Mouse (Mus musculus) testis, adult 2 months (tissue): ENCODE results near the gene Aacs. TPM values are rescaled to one million over a fixed set of nuclear protein-coding genes. Genes with fewer than 3 reads are reported as not detected.
A peak's percentile ranks its signal among the peaks of the same experiment; 100 is the strongest.

ENCODE experiments used
- H3K27ac ChIP-seq: fragments of 200-500 bp; 2 replicates; pipeline ENCODE4 v1.5.1; 2012; ENCODE audit warnings: low read depth, low read length; ENCODE audit not compliant: control insufficient read depth, insufficient read depth
- H3K27me3 ChIP-seq: fragments of 200-500 bp; 2 replicates; pipeline ENCODE4 v1.6.1; 2012; ENCODE audit warnings: mild to moderate bottlenecking, low read length, moderate library complexity; ENCODE audit not compliant: control insufficient read depth, insufficient read depth
- H3K36me3 ChIP-seq: fragments of 200-500 bp; 2 replicates; pipeline ENCODE4 v1.6.1; 2012; ENCODE audit warnings: mild to moderate bottlenecking, low read length; ENCODE audit not compliant: control insufficient read depth, insufficient read depth
- H3K4me1 ChIP-seq: fragments of 200-500 bp; 2 replicates; pipeline ENCODE4 v1.6.1; 2012; ENCODE audit warnings: low read length; ENCODE audit not compliant: control insufficient read depth, insufficient read depth
- H3K4me3 ChIP-seq: fragments of 200-500 bp; 2 replicates; pipeline ENCODE4 v1.5.1; 2012; ENCODE audit warnings: low read depth, mild to moderate bottlenecking, low read length, moderate library complexity, mixed read lengths; ENCODE audit not compliant: control insufficient read depth
- CTCF ChIP-seq: fragments of 200-500 bp; IDR thresholded peaks from 2 replicates; pipeline ENCODE4 v1.5.1; 2012; ENCODE audit warnings: low read depth, mild to moderate bottlenecking, inconsistent platforms, low read length, moderate library complexity; ENCODE audit not compliant: control insufficient read depth, insufficient read depth, insufficient replicate concordance
- POLR2A ChIP-seq: fragments of 200-500 bp; IDR thresholded peaks from 2 replicates; pipeline ENCODE4 v1.6.1; 2012; ENCODE audit warnings: low read depth, mild to moderate bottlenecking, inconsistent platforms, low read length, moderate library complexity; ENCODE audit not compliant: control insufficient read depth
- polyA plus RNA-seq: library from polyadenylated mRNA; depleted of rRNA; stranded (reverse); fragments of >200 nt; gene quantifications from 2 replicates; pipeline ENCODE4 v1.2.3, GENCODE M21; 2012

The Aacs gene
- polyA plus RNA-seq, 1 experiment: 90.7 TPM

- TF ChIP-seq POLR2A: no peak
- no peak for TF ChIP-seq CTCF
- Histone ChIP-seq H3K4me1 (peaks cover 14% of the 10 kb centered on the region), H3K27ac (no peak overlapping the region), H3K4me3 (no peak overlapping the region), H3K36me3 (no peaks in the 10 kb centered on the region), H3K27me3 (no peaks in the 10 kb centered on the region)
These were observed 47.7 kb downstream of the Aacs start for GRCm38 (mm10) chr5:125523361-125523760.

- TF ChIP-seq CTCF: peak; percentile 73; the same call in 1 of the 2 replicates
- no peak for TF ChIP-seq POLR2A
- no peak overlapping the region for H3K4me3 ChIP-seq
- H3K27ac ChIP-seq: no peak overlapping the region
- H3K27me3 ChIP-seq: no peaks in the 10 kb centered on the region
- peaks cover 11% of the 10 kb centered on the region for H3K4me1 ChIP-seq
- no peaks in the 10 kb centered on the region for H3K36me3 ChIP-seq
These were observed 49.9 kb downstream of the Aacs start for GRCm38 (mm10) chr5:125525516-125525915.

- Histone ChIP-seq H3K27me3 (no peaks in the 10 kb centered on the region), H3K27ac (no peak overlapping the region), H3K36me3 (no peaks in the 10 kb centered on the region), H3K4me3 (no peak overlapping the region), H3K4me1 (peaks cover 4% of the 10 kb centered on the region)
- peak; percentile 81; the same call in 1 of the 2 replicates for TF ChIP-seq CTCF
- no peak for TF ChIP-seq POLR2A
These were observed 50.9 kb downstream of the Aacs start for GRCm38 (mm10) chr5:125526464-125526863.

GRCm38 (mm10) chr5:125529109-125529508 is 53.5 kb downstream of the Aacs start:
- Histone ChIP-seq H3K27ac (no peak overlapping the region), H3K4me1 (peaks cover 7% of the 10 kb centered on the region; the same call in 1 of the 2 replicates), H3K36me3 (no peaks in the 10 kb centered on the region), H3K27me3 (peaks cover 5% of the 10 kb centered on the region), H3K4me3 (no peak overlapping the region)
- TF ChIP-seq POLR2A (no peak), CTCF (peak; percentile 85)

GRCm38 (mm10) chr5:125531634-125532033 is 56.0 kb downstream of the Aacs start, which contains the start of gene Tmem132b:
Gene Tmem132b (plus strand): TSS chr5:125531774.
- Histone ChIP-seq H3K27ac (no peak within 1 kb of the TSS), H3K27me3 (peaks cover 6% of the 10 kb centered on the region), H3K4me3 (no peak within 1 kb of the TSS; the same call in 1 of the 2 replicates), H3K4me1 (peaks cover 6% of the 10 kb centered on the region), H3K36me3 (no peaks in the 10 kb centered on the region)
- TF ChIP-seq CTCF: no peak
- no peak for TF ChIP-seq POLR2A

GRCm38 (mm10) chr5:125532191-125532544 is 56.6 kb downstream of the Aacs start:
- no peak for TF ChIP-seq POLR2A
- no peak for TF ChIP-seq CTCF
- Histone ChIP-seq H3K4me3 (no peak overlapping the region; the same call in 1 of the 2 replicates), H3K27ac (no peak overlapping the region), H3K36me3 (no peaks in the 10 kb centered on the region), H3K27me3 (peaks cover 6% of the 10 kb centered on the region), H3K4me1 (peaks cover 6% of the 10 kb centered on the region)

GRCm38 (mm10) chr5:125532545-125533224 is 57.1 kb downstream of the Aacs start:
- Histone ChIP-seq H3K27me3 (peaks cover 6% of the 10 kb centered on the region), H3K27ac (no peak overlapping the region), H3K4me1 (peaks cover 6% of the 10 kb centered on the region), H3K4me3 (no peak overlapping the region; the same call in 1 of the 2 replicates), H3K36me3 (no peaks in the 10 kb centered on the region)
- TF ChIP-seq CTCF (no peak), POLR2A (no peak)
